Mouse (Mus musculus) heart, postnatal 25 days (tissue): ENCODE data around the gene Tceal8. TPM values are rescaled to one million over a fixed set of nuclear protein-coding genes. Genes with fewer than 3 reads are reported as not detected.
"Not testable (repeated sequence)": the region's sequence is repeated elsewhere in the genome, so short reads cannot be mapped to it uniquely, and the experiment has no call there.

Source experiments
- DNase-seq: peaks from one replicate; pipeline ENCODE4 v3.0.0; 2022; ENCODE audit warnings: low spot score
- intact Hi-C: fragments of 180-260 bp; cut with DNase I; formaldehyde crosslinking; loops from one replicate; pipeline ENCODE4 v1.15.1; 2025
- microRNA-seq: library from miRNA; unstranded; fragments of <30 nt; microRNA quantifications from one replicate; pipeline ENCODE4 v1.2.0, GENCODE M21; 2022
- total RNA-seq, 2 experiments: library from RNA; stranded (reverse); gene quantifications; 2 replicates each; pipeline ENCODE4 v1.2.3; 2021

Gene Tceal8
- total RNA-seq, 2 experiments from 2014 or later: 20.6 to 23.8 TPM

- intact Hi-C loops, DNase-seq: not testable (repeated sequence)
Observed at GRCm38 (mm10) chrX:136138827-136139639, 33.1 kb downstream of the Tceal8 start, which contains the start of gene Bex4. TSS of gene Bex4 (plus strand) at chrX:136138996.

DNA sequence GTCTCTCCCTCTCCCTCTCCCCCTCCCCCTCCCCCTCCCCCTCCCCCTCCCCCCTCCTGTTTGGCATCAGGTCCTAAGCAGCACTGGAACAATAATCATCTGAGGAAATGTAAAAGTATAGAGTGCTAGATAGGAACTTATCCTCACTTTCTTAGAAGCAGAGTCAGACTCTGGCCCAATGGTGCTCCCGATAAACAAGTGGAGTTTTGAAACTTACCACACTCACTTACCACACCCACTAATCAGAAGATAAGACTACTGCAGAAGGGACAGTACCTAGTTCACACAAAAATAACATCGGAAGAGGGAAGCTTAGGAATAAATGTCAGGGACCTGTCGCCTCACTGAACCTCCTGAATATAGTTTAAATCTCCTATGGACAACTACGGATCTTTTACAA is 36.6 kb downstream of the Tceal8 start:
- DNase-seq: no peak
- intact Hi-C loops: no loop called here

DNA sequence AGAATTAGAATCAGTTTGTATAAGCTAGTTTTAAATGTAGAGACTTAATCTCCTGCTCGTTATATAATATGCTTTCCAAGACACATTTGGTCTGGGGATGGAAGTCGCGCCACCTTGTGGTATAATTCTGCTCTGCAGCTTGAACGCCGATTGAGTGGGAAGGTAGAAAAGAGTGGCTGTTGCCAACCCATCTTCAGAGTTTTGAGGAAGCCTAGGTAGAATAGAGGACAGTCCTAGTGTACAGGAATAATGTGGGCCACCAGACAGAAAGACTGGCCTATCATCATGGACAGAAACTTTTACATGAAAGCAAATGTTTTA is 44.4 kb downstream of the Tceal8 start:
- no peak for DNase-seq
- intact Hi-C loops: no loop called here

- DNase-seq: no peak
Observed at GRCm38 (mm10) chrX:136127038-136127743, 45.0 kb downstream of the Tceal8 start.

More at GRCm38 (mm10) chrX:136127038-136127743, 45.0 kb downstream of the Tceal8 start:
- intact Hi-C loops: no loop called here

Small RNA genes lying within 50 kb of the gene (microRNA-seq; reads per million reads assigned to microRNA genes)
- not detected for gene Mir6383

Other genes with a start within 250 kb of the Tceal8 start
- gene Arxes2, start 178.5 kb downstream of the Tceal8 start, total RNA-seq: 1 to 10 TPM; 2.0 to 3.0 TPM
- gene Arxes1, start 139.0 kb downstream of the Tceal8 start, total RNA-seq: under 1 TPM; 0.81 to 0.86 TPM
- under 1 TPM in 1 of 2 experiments, not detected in 1; 0.29 TPM for gene Bex2, start 104.1 kb downstream of the Tceal8 start, total RNA-seq
- under 1 TPM in 1 of 2 experiments, not detected in 1; 0.22 TPM for gene Nxf3, start 87.1 kb downstream of the Tceal8 start, total RNA-seq
- gene Bex4, start 33.3 kb downstream of the Tceal8 start, total RNA-seq: 1 to 10 TPM in 1 of 2 experiments, under 1 TPM in 1; 0.83 to 1.1 TPM
- under 1 TPM; 0.50 to 0.94 TPM for gene Tceal5, start 31.5 kb upstream of the Tceal8 start, total RNA-seq
- 1 to 10 TPM in 1 of 2 experiments, under 1 TPM in 1; 0.95 to 1.3 TPM for gene Tceal7, start 42.4 kb upstream of the Tceal8 start, total RNA-seq
- gene Bex1, start 43.2 kb upstream of the Tceal8 start, total RNA-seq: 1 to 10 TPM; 2.0 to 3.6 TPM
- gene Tceal9, start 72.7 kb upstream of the Tceal8 start, total RNA-seq: 10 to 100 TPM; 31.2 to 36.5 TPM
- 10 to 100 TPM; 12.2 to 17.1 TPM for gene Bex3, start 97.9 kb upstream of the Tceal8 start, total RNA-seq